10 mouse cellular contexts compared by ENCODE assay signal in genomic region chr5:135161221-135161620, GRCm38 (mm10). TPM values are rescaled to one million over a fixed set of nuclear protein-coding genes. Genes with fewer than 3 reads are reported as not detected.
DNase-seq lines count a peak whose midpoint lies in the region; ATAC-seq and TF ChIP-seq lines count a peak whose summit lies in the region.
"Had no signal": no experiment of that assay in that cellular context is flagged by ENCODE, and none has a peak within 500 bp of the region (broad histone marks: within the 10 kb centered on the region; RNA-seq: fewer than 3 reads in every experiment).

No protein-coding gene starts in this region.

- peak; percentile 5 for DNase-seq in cerebellum, adult 9-11 months
- no peak for DNase-seq in cerebellum, adult 8-10 months
- DNase-seq in left cerebral cortex, adult 2 months (ENCODE audit: extremely low spot score in 1 of 2, low spot score in 2 of 2): peak in 1 of 2 experiments; percentile 40
- DNase-seq in left cerebral cortex, postnatal 10 days (ENCODE audit: extremely low spot score in 1 of 2, low spot score in 2 of 2): no peak
- DNase-seq in brain, adult 2 months (ENCODE audit: low read depth, low spot score): peak; percentile 71
- peak; percentile 49 for DNase-seq in lung, adult 2 months
- no peak for DNase-seq in thymus, postnatal 14 days
- DNase-seq: B cell, adult 2 months had no signal

- 70% methylated on average over 4 of the region's 4 CpGs for WGBS in lung, adult 2 months
- WGBS in forebrain, embryonic 12.5 days: 94% methylated on average over 4 of the region's 4 CpGs

- ATAC-seq in forebrain, embryonic 12.5 days (ENCODE audit: low FRiP score): no peak

- H3K4me2 ChIP-seq in forebrain, embryonic 12.5 days: no peak overlapping the region
- H3K4me2 ChIP-seq: embryonic facial prominence, embryonic 13.5 days had no signal

- no peaks in the 10 kb centered on the region for H3K27me3 ChIP-seq in forebrain, embryonic 12.5 days
- H3K27me3 ChIP-seq: embryonic facial prominence, embryonic 13.5 days had no signal

- H3K4me1 ChIP-seq in lung, adult 2 months (ENCODE audit: control insufficient read depth, insufficient read depth, low read length): peaks cover 10% of the 10 kb centered on the region
- H3K4me1 ChIP-seq in forebrain, embryonic 12.5 days: no peaks in the 10 kb centered on the region
- H3K4me1 ChIP-seq: embryonic facial prominence, embryonic 13.5 days had no signal

- no peak overlapping the region for H3K4me3 ChIP-seq in left cerebral cortex, adult 2 months
- no peak overlapping the region for H3K4me3 ChIP-seq in lung, adult 2 months (replicated peaks; ENCODE audit: extremely low read depth, low read depth, low read length)
- H3K4me3 ChIP-seq in forebrain, embryonic 12.5 days (replicated peaks): no peak overlapping the region
- H3K4me3 ChIP-seq: embryonic facial prominence, embryonic 13.5 days had no signal

- H3K9ac ChIP-seq in forebrain, embryonic 12.5 days: no peak overlapping the region

- no peaks in the 10 kb centered on the region for H3K9me3 ChIP-seq in forebrain, embryonic 12.5 days
- H3K9me3 ChIP-seq: embryonic facial prominence, embryonic 13.5 days had no signal

- intact Hi-C loops in left cerebral cortex, adult 2 months (cut with DNase I): no loop called here
- intact Hi-C loops in left cerebral cortex, postnatal 10 days (cut with DNase I): no loop called here

- TF ChIP-seq CTCF in left cerebral cortex, adult 2 months (IDR thresholded peaks at IDR 0.05): no peak
- TF ChIP-seq CTCF in lung, adult 2 months (IDR thresholded peaks at IDR 0.05; ENCODE audit: insufficient read depth, low read length): no peak

- H3K27ac ChIP-seq in left cerebral cortex, adult 2 months: peak overlapping the region; percentile 67
- no peak overlapping the region for H3K27ac ChIP-seq in forebrain, embryonic 12.5 days
- H3K27ac ChIP-seq: embryonic facial prominence, embryonic 13.5 days had no signal

- H3K36me3 ChIP-seq in forebrain, embryonic 12.5 days (replicated peaks): peaks cover 69% of the 10 kb centered on the region

- TF ChIP-seq POLR2A in lung, adult 2 months (IDR thresholded peaks at IDR 0.05; ENCODE audit: borderline replicate concordance, extremely low read depth, low read depth, low read length): no peak

RNA-seq across cellular contexts. Expression of gene Bcl7b, which starts 6.9 kb away (rescaled TPM):
- 10 to 100 TPM; 50.6 to 54.6 TPM for total RNA-seq in left cerebral cortex, adult 2 months (2021)
- total RNA-seq in left cerebral cortex, postnatal 10 days (2021): 10 to 100 TPM; 29.4 to 33.0 TPM
- polyA plus RNA-seq in lung, adult 2 months (2012; rRNA removed): 37.3 and 42.9 TPM in 2 replicates
- polyA plus RNA-seq in forebrain, embryonic 12.5 days (2016; fragmentation: Nextera tagmentation; extraction: Ambion mirVana): 46.6 TPM in 2 replicates

RNA-seq across cellular contexts. Expression of gene Tbl2, which starts 11.8 kb away (rescaled TPM):
- 10 to 100 TPM; 26.1 to 27.0 TPM for total RNA-seq in left cerebral cortex, adult 2 months (2021)
- total RNA-seq in left cerebral cortex, postnatal 10 days (2021): 10 to 100 TPM; 23.3 to 23.6 TPM
- 8.1 and 8.3 TPM in 2 replicates for polyA plus RNA-seq in lung, adult 2 months (2012; rRNA removed)
- polyA plus RNA-seq in forebrain, embryonic 12.5 days (2016; fragmentation: Nextera tagmentation; extraction: Ambion mirVana): 27.5 and 29.6 TPM in 2 replicates

RNA-seq across cellular contexts. Expression of gene Baz1b, which starts 25.8 kb away (rescaled TPM):
- 10 to 100 TPM; 76.2 to 79.7 TPM for total RNA-seq in left cerebral cortex, adult 2 months (2021)
- 10 to 100 TPM; 44.6 to 45.7 TPM for total RNA-seq in left cerebral cortex, postnatal 10 days (2021)
- polyA plus RNA-seq in lung, adult 2 months (2012; rRNA removed): 22.2 and 23.4 TPM in 2 replicates
- 75.0 and 75.4 TPM in 2 replicates for polyA plus RNA-seq in forebrain, embryonic 12.5 days (2016; fragmentation: Nextera tagmentation; extraction: Ambion mirVana)

Comparison
In these comparisons a context has a peak if more than half of its experiments do, and no peak if none do; other contexts are left out.
1. DNase-seq: peak in cerebellum, adult 9-11 months (single experiment), brain, adult 2 months (single experiment) and lung, adult 2 months (single experiment); none in cerebellum, adult 8-10 months (single experiment), left cerebral cortex, postnatal 10 days (0 of 2) and thymus, postnatal 14 days (single experiment).